Mouse (Mus musculus) kidney, adult 9 months (tissue): ENCODE measurements around the gene Sipa1.

ENCODE experiments used
- DNase-seq: peaks from one replicate; pipeline ENCODE4 v3.0.0; 2022

The Sipa1 gene

DNA sequence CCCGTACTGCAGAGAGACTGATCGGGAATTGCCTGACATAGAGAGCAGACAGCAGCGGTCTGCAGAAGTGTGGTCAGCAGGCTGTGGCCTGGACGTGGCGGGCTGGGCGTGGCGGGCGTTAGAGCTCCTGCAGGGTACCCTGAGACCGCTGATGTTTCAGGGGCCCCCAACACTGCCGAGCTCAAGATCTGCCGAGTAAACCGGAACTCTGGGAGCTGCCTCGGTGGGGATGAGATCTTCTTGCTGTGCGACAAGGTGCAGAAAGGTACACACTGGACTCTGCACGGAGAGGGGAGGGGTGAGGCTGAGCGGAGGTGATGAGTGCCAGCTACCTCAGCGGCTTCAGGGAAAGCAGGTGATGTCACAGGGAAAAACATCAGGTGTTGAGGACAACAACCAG, 22.5 kb downstream of the Sipa1 start:
- DNase-seq = no peak

- no peak for DNase-seq
These were observed 23.2 kb downstream of the Sipa1 start for GRCm38 (mm10) chr19:5640339-5640738.

DNA sequence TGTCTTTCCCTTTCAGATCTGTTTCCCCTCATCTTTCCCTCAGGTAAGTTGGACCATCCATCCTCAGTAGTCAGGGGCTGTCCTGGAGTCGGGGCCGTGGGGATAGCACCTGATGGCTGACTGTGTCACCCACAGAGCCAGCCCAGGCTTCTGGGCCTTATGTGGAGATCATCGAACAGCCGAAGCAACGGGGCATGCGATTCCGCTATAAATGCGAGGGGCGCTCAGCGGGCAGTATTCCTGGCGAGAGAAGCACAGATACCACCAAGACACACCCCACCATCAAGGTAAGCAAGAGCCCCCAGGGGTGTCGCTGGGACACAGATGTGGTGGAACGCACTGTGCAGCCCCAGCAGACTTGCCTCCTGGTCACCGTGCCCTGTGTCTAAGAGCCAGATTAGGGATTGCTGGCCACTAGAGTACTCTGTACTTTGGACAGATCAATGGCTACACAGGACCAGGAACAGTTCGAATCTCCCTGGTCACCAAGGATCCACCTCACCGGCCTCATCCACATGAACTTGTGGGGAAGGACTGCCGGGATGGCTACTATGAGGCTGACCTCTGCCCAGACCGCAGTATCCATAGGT, 25.0 kb downstream of the Sipa1 start:
- DNase-seq = no peak

DNA sequence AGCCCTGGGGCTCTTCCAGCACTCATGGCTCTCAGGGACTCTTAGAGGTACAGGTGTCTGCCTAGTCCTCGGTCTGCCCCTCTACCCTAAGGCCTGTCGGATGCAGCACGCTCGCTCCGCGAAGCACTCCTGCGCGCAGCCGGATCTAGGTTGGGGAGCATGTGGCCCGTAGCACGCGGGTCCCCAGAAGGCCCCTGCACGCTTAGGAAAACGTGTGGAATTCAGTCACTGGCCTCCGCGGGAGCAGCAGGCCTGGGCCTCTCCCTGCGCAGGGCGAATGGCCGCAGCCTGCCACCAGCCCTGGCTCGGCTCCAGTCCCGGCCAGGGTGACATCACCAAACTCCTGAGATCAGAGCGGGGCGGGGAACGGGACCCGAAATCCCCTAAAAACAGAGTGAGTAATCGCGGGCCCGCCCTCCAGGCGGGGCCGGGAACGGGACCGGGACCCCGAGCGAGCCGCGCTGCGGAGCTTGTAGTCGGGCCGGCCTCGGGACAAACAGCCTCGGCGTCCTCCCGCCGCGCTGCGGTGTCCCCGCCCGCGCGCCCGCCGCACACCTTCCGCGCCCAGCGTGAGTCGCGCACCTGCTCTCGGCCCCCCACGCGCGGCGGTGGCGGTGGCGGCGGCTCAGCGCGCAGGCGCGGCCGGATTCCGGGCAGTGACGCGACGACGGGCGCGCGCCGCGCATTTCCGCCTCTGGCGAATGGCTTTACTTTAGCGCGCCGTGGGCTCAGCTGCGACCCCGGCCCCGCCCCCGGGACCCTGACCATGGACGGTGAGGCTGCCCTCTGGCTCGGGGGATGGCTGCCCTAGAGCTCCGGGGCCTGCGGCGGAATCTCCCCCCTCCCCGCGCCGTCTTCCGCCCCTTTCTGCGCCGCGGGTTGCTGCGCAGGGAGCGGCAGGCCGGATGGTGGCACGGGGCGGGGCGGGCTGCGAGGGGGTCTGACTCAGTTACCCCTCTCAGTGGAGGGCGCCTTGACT, 26.1 kb downstream of the Sipa1 start, which contains the start of gene Rela:
Gene Rela (plus strand): TSS at position 415 of the 979 bp plus-strand sequence.
- peak; percentile 92 for DNase-seq

- DNase-seq = peak; percentile 77
These were observed 26.9 kb downstream of the Sipa1 start for GRCm38 (mm10) chr19:5636571-5637041.

- no peak for DNase-seq
These were observed 27.4 kb downstream of the Sipa1 start for GRCm38 (mm10) chr19:5636036-5636570.

DNA sequence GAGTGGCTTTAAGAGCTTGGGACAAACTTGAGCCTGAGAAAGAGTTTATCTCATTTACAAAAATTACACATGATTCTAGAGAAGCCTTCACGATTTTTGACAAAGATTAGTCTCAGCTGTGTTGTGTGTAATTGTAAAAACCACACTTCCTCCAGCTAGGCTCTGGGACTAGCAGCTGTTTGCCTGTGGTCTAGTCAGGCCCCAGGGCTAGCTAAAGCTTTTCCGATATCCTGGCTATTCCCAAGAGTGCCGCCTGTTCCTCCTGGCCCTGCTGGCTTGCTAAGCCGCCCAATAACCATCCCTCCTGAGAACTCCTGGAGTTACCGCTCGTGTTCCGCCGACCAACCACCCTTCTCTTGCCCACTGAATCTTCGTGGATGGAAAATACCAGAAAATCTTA, 31.4 kb downstream of the Sipa1 start:
- no peak for DNase-seq

DNA sequence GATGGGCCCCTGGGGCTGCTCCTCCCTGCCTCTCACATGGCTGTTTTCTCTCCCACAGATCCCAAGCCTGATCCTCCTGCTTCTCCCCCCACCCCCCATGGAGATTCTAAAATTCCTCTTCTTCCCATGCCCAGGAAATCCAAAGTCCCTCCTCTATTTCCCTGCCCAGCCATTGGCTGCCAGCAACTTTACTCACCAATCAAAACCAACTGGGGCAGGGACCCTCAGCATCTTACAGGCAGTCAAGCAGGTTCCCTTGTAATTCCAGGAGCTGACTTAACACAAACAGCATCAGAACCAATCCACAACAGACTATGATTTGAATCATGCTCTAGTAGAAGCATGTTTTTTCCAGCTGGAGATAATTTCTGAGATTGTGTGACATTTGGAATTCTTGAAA, 33.6 kb downstream of the Sipa1 start:
- no peak for DNase-seq

DNA sequence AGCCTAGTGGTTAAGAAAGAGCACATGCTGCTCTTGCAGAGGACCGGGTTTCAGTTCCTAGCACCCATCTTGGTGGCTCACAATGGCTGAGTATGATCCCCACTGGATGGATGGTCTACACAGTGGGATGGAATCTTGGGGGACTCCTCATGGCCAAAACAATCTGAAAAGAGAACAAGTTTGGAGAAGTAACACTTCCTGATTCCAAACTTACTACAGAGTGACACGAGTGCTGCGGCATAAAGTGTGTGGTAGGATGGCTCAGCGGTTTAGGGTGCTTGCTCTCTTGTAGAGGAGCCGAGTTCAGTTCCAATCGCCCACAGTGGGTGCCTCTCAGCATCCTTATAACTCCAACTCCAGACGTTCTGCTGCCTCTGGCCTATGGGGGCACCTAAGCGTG, 38.2 kb downstream of the Sipa1 start:
- DNase-seq = no peak

- no peak for DNase-seq
These were observed 41.6 kb downstream of the Sipa1 start for GRCm38 (mm10) chr19:5621884-5622283.

GRCm38 (mm10) chr19:5620007-5620406, 43.5 kb downstream of the Sipa1 start:
- DNase-seq = no peak

DNA sequence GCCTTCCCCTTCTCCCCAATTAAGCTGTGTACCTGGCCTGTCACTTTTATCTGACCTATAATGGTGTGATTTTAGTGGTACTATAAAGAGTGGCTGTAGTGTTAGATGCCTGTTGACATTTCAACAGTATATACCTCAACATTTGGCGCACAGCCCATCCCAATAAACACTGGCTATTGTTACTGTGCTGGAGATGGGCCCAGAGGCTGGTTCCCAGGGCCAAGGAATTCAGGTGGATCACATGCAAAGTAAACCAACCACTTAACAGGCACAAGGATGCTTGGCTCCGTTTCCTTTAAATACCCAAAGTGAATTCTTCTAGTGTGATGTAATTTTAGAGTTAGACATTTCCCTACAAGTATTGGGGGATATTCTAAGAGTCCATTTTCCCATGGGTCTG, 48.6 kb downstream of the Sipa1 start:
- DNase-seq = no peak

DNA sequence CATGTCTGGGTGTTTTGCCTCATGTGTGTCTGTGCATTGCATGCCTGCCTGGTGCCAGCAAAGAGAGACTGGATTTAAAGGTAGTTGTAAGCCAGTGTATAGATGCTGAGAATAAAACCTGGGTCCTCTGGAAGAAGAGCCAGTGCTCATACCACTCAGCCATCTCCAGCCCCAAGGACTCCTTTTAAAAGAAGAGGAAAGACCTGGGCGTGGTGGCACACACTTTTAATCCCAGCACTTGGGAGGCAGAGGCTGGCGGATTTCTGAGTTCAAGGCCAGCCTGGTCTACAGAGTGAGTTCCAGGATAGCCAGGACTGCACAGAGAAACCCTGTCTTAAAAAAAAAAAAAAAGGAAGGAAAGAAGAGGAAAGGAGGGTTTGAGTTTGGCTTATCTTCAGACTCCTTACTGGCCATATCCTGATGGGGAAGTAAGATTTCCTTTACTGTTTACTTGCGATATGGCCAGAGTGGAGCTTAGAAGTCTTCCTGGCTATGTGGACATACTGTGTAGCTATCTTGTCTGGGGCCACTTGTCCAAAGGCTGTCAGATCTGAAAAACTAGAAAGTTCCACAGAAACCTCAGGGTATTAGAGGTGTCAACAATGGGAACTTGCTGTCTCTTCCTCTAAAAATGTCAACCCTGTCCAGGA, 50.6 kb downstream of the Sipa1 start:
- no peak for DNase-seq

DNA sequence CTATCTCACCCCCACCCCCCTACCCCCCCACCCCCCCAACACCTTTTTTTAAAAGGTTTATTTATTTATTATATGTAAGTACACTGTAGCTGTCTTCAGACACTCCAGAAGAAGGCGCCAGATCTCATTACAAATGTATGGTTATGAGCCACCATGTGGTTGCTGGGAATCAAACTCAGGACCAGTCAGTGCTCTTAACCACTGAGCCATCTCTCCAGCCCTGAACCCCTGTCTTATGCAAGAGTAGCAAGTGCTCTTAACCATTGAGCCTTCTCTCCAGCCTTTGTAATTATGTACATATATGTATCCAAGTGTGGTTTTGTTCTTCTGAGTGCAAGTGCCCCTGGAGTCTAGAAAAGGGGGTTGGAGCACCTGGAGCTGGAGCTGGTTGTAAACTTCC, 51.5 kb downstream of the Sipa1 start:
- DNase-seq = no peak

- DNase-seq = peak; percentile 95
These were observed 53.7 kb downstream of the Sipa1 start, which contains the start of gene Kat5 for GRCm38 (mm10) chr19:5609547-5610404. Kat5 (minus strand) TSS chr19:5610237.

GRCm38 (mm10) chr19:5609171-5609546, 54.3 kb downstream of the Sipa1 start:
- DNase-seq = no peak

GRCm38 (mm10) chr19:5608707-5609106, 54.8 kb downstream of the Sipa1 start:
- DNase-seq = no peak

DNA sequence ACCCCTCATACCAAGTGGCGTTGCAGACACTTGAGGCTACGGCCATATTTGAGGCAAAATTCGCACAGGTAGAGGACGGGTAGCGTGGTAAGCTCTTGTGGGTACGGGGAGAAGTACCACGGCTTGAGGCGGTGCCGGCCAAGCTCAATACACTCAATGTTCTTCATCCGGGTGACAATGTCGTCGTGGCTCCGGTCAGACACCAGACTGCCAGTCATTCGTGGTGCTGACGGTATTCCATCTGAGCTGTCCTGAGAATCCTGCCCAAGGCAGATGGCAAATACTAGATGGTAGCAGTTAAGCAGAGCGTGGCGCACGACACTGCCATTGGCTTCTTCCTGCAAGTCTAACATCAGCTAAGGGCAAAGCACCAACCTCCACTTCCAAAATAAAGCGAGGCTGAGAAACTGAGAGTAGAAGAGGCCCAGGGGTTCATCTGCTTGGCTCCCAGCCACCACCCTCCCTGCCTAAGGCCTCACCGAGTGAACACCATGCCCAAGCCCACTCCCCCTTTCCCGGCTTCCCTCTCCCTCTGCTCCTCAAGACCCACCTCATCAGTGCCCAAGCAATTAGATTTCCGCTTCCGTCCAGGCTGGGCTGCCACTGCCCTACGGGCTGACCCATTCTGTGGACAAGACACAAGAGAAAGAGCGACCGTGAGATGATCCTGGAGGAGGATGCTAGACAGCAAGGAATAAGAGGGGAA, 55.6 kb downstream of the Sipa1 start:
- DNase-seq = no peak

GRCm38 (mm10) chr19:5606196-5606595, 57.3 kb downstream of the Sipa1 start:
- DNase-seq = no peak

DNA sequence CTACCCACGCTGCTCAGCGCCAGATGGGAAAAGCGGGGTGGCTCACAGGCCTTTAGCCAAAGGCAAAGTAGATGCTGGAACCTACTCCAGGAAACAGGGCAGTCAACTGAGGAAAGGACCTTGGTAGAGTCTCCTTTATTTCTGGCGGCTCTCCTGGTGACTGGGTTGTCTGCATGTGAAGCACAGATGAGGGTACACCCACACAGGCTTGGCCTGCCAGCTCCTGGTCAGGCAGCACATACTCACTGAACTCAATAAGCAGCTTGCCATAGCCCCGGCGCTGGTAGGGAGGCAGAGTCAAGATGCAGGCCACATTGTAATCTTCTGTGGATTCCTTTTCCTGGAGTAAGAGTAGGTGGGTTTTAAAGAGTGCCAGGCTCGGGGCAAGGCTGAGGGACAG, 58.4 kb downstream of the Sipa1 start:
- DNase-seq = no peak

GRCm38 (mm10) chr19:5603664-5604063, 59.8 kb downstream of the Sipa1 start:
- DNase-seq = no peak
